Mouse (Mus musculus): ENCODE results near the gene Aqp6. TPM values are rescaled to one million over a fixed set of nuclear protein-coding genes. Genes with fewer than 3 reads are reported as not detected.

Aqp6 gene
- total and polyA plus RNA-seq, 2 experiments from 2014 or later, result 0.26 to 0.50 TPM

- Histone ChIP-seq H3K4me1 (ENCODE audit: insufficient read depth, low read length) (peaks cover 15% of the 10 kb centered on the region), H3K27ac (no peak within 1 kb of the TSS), H3K9ac (replicated peaks; ENCODE audit: low read length) (peak within 1 kb of the TSS; percentile 74), H3K36me3 (ENCODE audit: insufficient read depth, low read length) (no peaks in the 10 kb centered on the region), H3K4me2 (ENCODE audit: low read depth, low read length) (peak within 1 kb of the TSS; percentile 98), H3K4me3 (ENCODE audit: low read length) (peak within 1 kb of the TSS; percentile 88), H3K27me3 (ENCODE audit: insufficient read depth, low read length) (no peaks in the 10 kb centered on the region), H3K9me3 (ENCODE audit: low read length) (no peaks in the 10 kb centered on the region)
- TF ChIP-seq CTCF (IDR thresholded peaks at IDR 0.05; ENCODE audit: low read depth), result no peak
- DNase-seq (ENCODE audit: low spot score) (peak; percentile 99), ATAC-seq (peak; percentile 93)
- under 1% methylated on average over 58 of the region's 68 CpGs for WGBS
Measured at GRCm38 (mm10) chr15:99651163-99651872, 50.1 kb downstream of the Aqp6 start, which contains the start of gene Racgap1. Racgap1 (minus strand) TSS chr15:99651656.

- no peaks in the 10 kb centered on the region for H3K9me3 ChIP-seq (ENCODE audit: low read length)
- H3K9ac ChIP-seq (replicated peaks; ENCODE audit: low read length), result no peak overlapping the region
- TF ChIP-seq CTCF (IDR thresholded peaks at IDR 0.05; ENCODE audit: low read depth), result no peak
- no peak for DNase-seq (ENCODE audit: low spot score)
- peak overlapping the region; percentile 88 for H3K4me3 ChIP-seq (ENCODE audit: low read length)
- H3K4me1 ChIP-seq (ENCODE audit: insufficient read depth, low read length), result peaks cover 15% of the 10 kb centered on the region
- no peaks in the 10 kb centered on the region for H3K36me3 ChIP-seq (ENCODE audit: insufficient read depth, low read length)
- no peak for ATAC-seq
- H3K27me3 ChIP-seq (ENCODE audit: insufficient read depth, low read length), result no peaks in the 10 kb centered on the region
- no peak overlapping the region for H3K27ac ChIP-seq
- WGBS, result 80% methylated on average over 10 of the region's 10 CpGs
- peak overlapping the region; percentile 98 for H3K4me2 ChIP-seq (ENCODE audit: low read depth, low read length)
Measured at GRCm38 (mm10) chr15:99651984-99652872, 51.0 kb downstream of the Aqp6 start.

GRCm38 (mm10) chr15:99653291-99653690 lies 52.1 kb downstream of the Aqp6 start:
- WGBS, result 13% methylated on average over 8 of the region's 8 CpGs
- Histone ChIP-seq H3K27me3 (ENCODE audit: insufficient read depth, low read length) (no peaks in the 10 kb centered on the region), H3K4me2 (ENCODE audit: low read depth, low read length) (peak overlapping the region; percentile 49), H3K9me3 (ENCODE audit: low read length) (no peaks in the 10 kb centered on the region), H3K27ac (no peak overlapping the region), H3K4me1 (ENCODE audit: insufficient read depth, low read length) (peaks cover 10% of the 10 kb centered on the region), H3K4me3 (ENCODE audit: low read length) (peak overlapping the region; percentile 18; the same call in 1 of the 2 replicates), H3K36me3 (ENCODE audit: insufficient read depth, low read length) (no peaks in the 10 kb centered on the region), H3K9ac (replicated peaks; ENCODE audit: low read length) (0 out of 2 replicates have a peak overlapping the region, but pooled peaks have one; percentile 13)
- TF ChIP-seq CTCF (IDR thresholded peaks at IDR 0.05; ENCODE audit: low read depth), result peak; percentile 47
- DNase-seq (ENCODE audit: low spot score), result peak; percentile 47
- no peak for ATAC-seq

GRCm38 (mm10) chr15:99653876-99654275 lies 52.7 kb downstream of the Aqp6 start:
- Histone ChIP-seq H3K9me3 (ENCODE audit: low read length) (no peaks in the 10 kb centered on the region), H3K4me3 (ENCODE audit: low read length) (peak overlapping the region; percentile 18; the same call in 1 of the 2 replicates)
- TF ChIP-seq CTCF (IDR thresholded peaks at IDR 0.05; ENCODE audit: low read depth), result no peak

More at GRCm38 (mm10) chr15:99653876-99654275, 52.7 kb downstream of the Aqp6 start:
- Histone ChIP-seq H3K36me3 (ENCODE audit: insufficient read depth, low read length) (no peaks in the 10 kb centered on the region), H3K4me1 (ENCODE audit: insufficient read depth, low read length) (peaks cover 7% of the 10 kb centered on the region; the same call in 1 of the 2 replicates), H3K4me2 (ENCODE audit: low read depth, low read length) (peak overlapping the region; percentile 49), H3K9ac (replicated peaks; ENCODE audit: low read length) (0 out of 2 replicates have a peak overlapping the region, but pooled peaks have one; percentile 13), H3K27ac (no peak overlapping the region), H3K27me3 (ENCODE audit: insufficient read depth, low read length) (no peaks in the 10 kb centered on the region)
- DNase-seq (ENCODE audit: low spot score) (no peak), ATAC-seq (no peak)
- WGBS, result 5% methylated on average over 21 of the region's 21 CpGs

Other genes starting within 250 kb of the Aqp6 start
- gene Fmnl3, start 230.9 kb upstream of the Aqp6 start, total RNA-seq (2014; rRNA removed), result 11.9 and 15.2 TPM in 2 replicates
- 8.0 and 8.2 TPM in 2 replicates for gene Fmnl3, start 230.9 kb upstream of the Aqp6 start, polyA plus RNA-seq (2015; fragmentation: Nextera tagmentation; extraction: Ambion mirVana)
- 323 and 346 TPM in 2 replicates for gene Tmbim6, start 208.5 kb upstream of the Aqp6 start, total RNA-seq (2014; rRNA removed)
- 355 and 374 TPM in 2 replicates for gene Tmbim6, start 208.5 kb upstream of the Aqp6 start, polyA plus RNA-seq (2015; fragmentation: Nextera tagmentation; extraction: Ambion mirVana)
- gene Nckap5l, start 143.7 kb upstream of the Aqp6 start, total RNA-seq (2014; rRNA removed), result 19.5 and 23.4 TPM in 2 replicates
- gene Nckap5l, start 143.7 kb upstream of the Aqp6 start, polyA plus RNA-seq (2015; fragmentation: Nextera tagmentation; extraction: Ambion mirVana), result 10.0 and 11.4 TPM in 2 replicates
- gene Bcdin3d, start 126.7 kb upstream of the Aqp6 start, total RNA-seq (2014; rRNA removed), result 10.1 and 13.7 TPM in 2 replicates
- gene Bcdin3d, start 126.7 kb upstream of the Aqp6 start, polyA plus RNA-seq (2015; fragmentation: Nextera tagmentation; extraction: Ambion mirVana), result 12.6 and 12.7 TPM in 2 replicates
- gene Faim2, start 73.2 kb upstream of the Aqp6 start, total RNA-seq (2014; rRNA removed), result 30.5 and 33.4 TPM in 2 replicates
- 54.6 and 57.9 TPM in 2 replicates for gene Faim2, start 73.2 kb upstream of the Aqp6 start, polyA plus RNA-seq (2015; fragmentation: Nextera tagmentation; extraction: Ambion mirVana)
- not detected in 2 replicates for gene Aqp2, start 22.3 kb upstream of the Aqp6 start, total RNA-seq (2014; rRNA removed)
- gene Aqp2, start 22.3 kb upstream of the Aqp6 start, polyA plus RNA-seq (2015; fragmentation: Nextera tagmentation; extraction: Ambion mirVana), result 0.10 TPM in 1 of 2 replicates, not detected in the other
- 3.8 and 5.5 TPM in 2 replicates for gene Aqp5, start 10.6 kb upstream of the Aqp6 start, total RNA-seq (2014; rRNA removed)
- gene Aqp5, start 10.6 kb upstream of the Aqp6 start, polyA plus RNA-seq (2015; fragmentation: Nextera tagmentation; extraction: Ambion mirVana), result 1.1 TPM in 2 replicates
- gene Racgap1, start 50.3 kb downstream of the Aqp6 start, total RNA-seq (2014; rRNA removed), result 46.4 and 49.1 TPM in 2 replicates
- 49.7 and 52.0 TPM in 2 replicates for gene Racgap1, start 50.3 kb downstream of the Aqp6 start, polyA plus RNA-seq (2015; fragmentation: Nextera tagmentation; extraction: Ambion mirVana)
- 127 and 143 TPM in 2 replicates for gene Asic1, start 69.0 kb downstream of the Aqp6 start, total RNA-seq (2014; rRNA removed)
- 32.0 and 37.1 TPM in 2 replicates for gene Asic1, start 69.0 kb downstream of the Aqp6 start, polyA plus RNA-seq (2015; fragmentation: Nextera tagmentation; extraction: Ambion mirVana)
- gene Smarcd1, start 100.7 kb downstream of the Aqp6 start, total RNA-seq (2014; rRNA removed), result 74.0 and 89.4 TPM in 2 replicates
- gene Smarcd1, start 100.7 kb downstream of the Aqp6 start, polyA plus RNA-seq (2015; fragmentation: Nextera tagmentation; extraction: Ambion mirVana), result 78.1 and 91.2 TPM in 2 replicates
- gene Gm17349, start 104.1 kb downstream of the Aqp6 start, total RNA-seq (2014; rRNA removed), result not detected in 2 replicates
- gene Gm17349, start 104.1 kb downstream of the Aqp6 start, polyA plus RNA-seq (2015; fragmentation: Nextera tagmentation; extraction: Ambion mirVana), result not detected in 2 replicates
- gene Gpd1, start 116.1 kb downstream of the Aqp6 start, total RNA-seq (2014; rRNA removed), result 2.8 and 3.7 TPM in 2 replicates
- 2.5 TPM in 2 replicates for gene Gpd1, start 116.1 kb downstream of the Aqp6 start, polyA plus RNA-seq (2015; fragmentation: Nextera tagmentation; extraction: Ambion mirVana)
- 61.2 and 101 TPM in 2 replicates for gene Cox14, start 124.2 kb downstream of the Aqp6 start, total RNA-seq (2014; rRNA removed)
- gene Cox14, start 124.2 kb downstream of the Aqp6 start, polyA plus RNA-seq (2015; fragmentation: Nextera tagmentation; extraction: Ambion mirVana), result 201 and 202 TPM in 2 replicates
- 92.8 and 105 TPM in 2 replicates for gene Cers5, start 171.5 kb downstream of the Aqp6 start, total RNA-seq (2014; rRNA removed)
- gene Cers5, start 171.5 kb downstream of the Aqp6 start, polyA plus RNA-seq (2015; fragmentation: Nextera tagmentation; extraction: Ambion mirVana), result 73.0 and 73.9 TPM in 2 replicates